Mouse (Mus musculus): ENCODE data around the gene Nop16. TPM values are rescaled to one million over a fixed set of nuclear protein-coding genes. Genes with fewer than 3 reads are reported as not detected.

Gene Nop16
- total and polyA plus RNA-seq, 2 experiments from 2014 or later: 37.5 to 58.0 TPM

GRCm38 (mm10) chr13:54570736-54571135 lies 19.2 kb downstream of the Nop16 start:
- H3K4me1 ChIP-seq (ENCODE audit: insufficient read depth): peaks cover 6% of the 10 kb centered on the region; the same call in 1 of the 2 replicates
- no peak overlapping the region for H3K9ac ChIP-seq
- no peaks in the 10 kb centered on the region for H3K27me3 ChIP-seq (ENCODE audit: insufficient read depth, low read length)
- DNase-seq: no peak
- WGBS: 75% methylated on average over 4 of the region's 4 CpGs
- H3K4me2 ChIP-seq (ENCODE audit: low read depth): no peak overlapping the region
- H3K9me3 ChIP-seq (ENCODE audit: low read length): no peaks in the 10 kb centered on the region
- no peak overlapping the region for H3K27ac ChIP-seq (ENCODE audit: low read depth, low read length)
- ATAC-seq: no peak
- no peak overlapping the region for H3K4me3 ChIP-seq (ENCODE audit: low read depth, low read length)
- TF ChIP-seq CTCF (IDR thresholded peaks at IDR 0.05; ENCODE audit: low read depth): no peak
- H3K36me3 ChIP-seq (ENCODE audit: insufficient read depth): no peaks in the 10 kb centered on the region

DNA sequence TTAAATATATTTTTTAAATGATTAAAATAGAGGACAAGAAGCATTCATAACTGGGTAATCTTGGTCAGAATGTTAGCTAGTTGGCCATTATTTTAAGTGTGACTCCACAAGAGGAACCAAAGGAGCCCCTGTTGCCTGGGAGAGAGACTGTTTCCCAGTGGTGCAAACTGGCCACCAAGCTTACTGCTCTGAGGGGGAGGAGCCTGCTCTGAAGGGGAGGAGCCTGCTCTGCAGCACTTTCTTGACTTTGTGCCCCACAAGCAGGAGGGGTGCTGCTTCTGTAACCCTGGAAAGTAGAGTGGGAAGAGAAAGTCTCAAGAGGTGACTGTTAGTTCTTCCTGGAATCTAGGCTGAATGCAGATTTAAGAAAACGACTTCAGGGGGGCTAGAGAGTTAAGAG lies 20.6 kb downstream of the Nop16 start:
- ATAC-seq: no peak
- no peak overlapping the region for H3K9ac ChIP-seq
- no peak overlapping the region for H3K27ac ChIP-seq (ENCODE audit: low read depth, low read length)
- no peaks in the 10 kb centered on the region for H3K9me3 ChIP-seq (ENCODE audit: low read length)
- 41% methylated on average over 1 of the region's 1 CpGs for WGBS
- peaks cover 2% of the 10 kb centered on the region for H3K4me1 ChIP-seq (ENCODE audit: insufficient read depth)
- no peaks in the 10 kb centered on the region for H3K36me3 ChIP-seq (ENCODE audit: insufficient read depth)
- H3K4me2 ChIP-seq (ENCODE audit: low read depth): no peak overlapping the region
- no peak for DNase-seq
- H3K4me3 ChIP-seq (ENCODE audit: low read depth, low read length): no peak overlapping the region
- no peak for TF ChIP-seq CTCF (IDR thresholded peaks at IDR 0.05; ENCODE audit: low read depth)
- no peaks in the 10 kb centered on the region for H3K27me3 ChIP-seq (ENCODE audit: insufficient read depth, low read length)

DNA sequence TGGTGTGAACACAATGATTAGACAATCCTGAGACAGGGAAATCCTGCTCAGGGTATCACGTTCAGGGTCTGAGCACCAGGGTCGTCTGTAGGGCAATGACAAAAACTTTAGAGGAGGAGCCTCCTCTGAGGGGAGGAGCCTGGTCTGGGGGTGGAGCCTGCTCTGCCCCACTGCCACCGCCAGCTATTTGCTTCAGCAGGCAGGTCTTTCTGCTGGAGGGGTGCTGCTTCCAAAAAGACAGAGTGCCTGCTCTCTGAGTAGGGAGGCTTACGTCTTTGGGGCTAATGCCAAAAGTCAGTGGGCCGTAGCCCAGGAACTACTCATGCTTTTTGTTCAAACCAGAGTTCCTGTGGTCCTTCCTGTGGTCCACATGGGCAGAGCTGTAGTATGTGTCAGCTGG lies 21.5 kb downstream of the Nop16 start:
- no peak overlapping the region for H3K4me3 ChIP-seq (ENCODE audit: low read depth, low read length)
- no peak for DNase-seq
- no peak overlapping the region for H3K4me2 ChIP-seq (ENCODE audit: low read depth)
- TF ChIP-seq CTCF (IDR thresholded peaks at IDR 0.05; ENCODE audit: low read depth): no peak
- no peak overlapping the region for H3K27ac ChIP-seq (ENCODE audit: low read depth, low read length)
- ATAC-seq: no peak
- H3K9me3 ChIP-seq (ENCODE audit: low read length): no peaks in the 10 kb centered on the region
- H3K27me3 ChIP-seq (ENCODE audit: insufficient read depth, low read length): no peaks in the 10 kb centered on the region
- H3K36me3 ChIP-seq (ENCODE audit: insufficient read depth): no peaks in the 10 kb centered on the region
- H3K9ac ChIP-seq: no peak overlapping the region
- H3K4me1 ChIP-seq (ENCODE audit: insufficient read depth): peaks cover 8% of the 10 kb centered on the region
- WGBS: 44% methylated on average over 5 of the region's 5 CpGs

DNA sequence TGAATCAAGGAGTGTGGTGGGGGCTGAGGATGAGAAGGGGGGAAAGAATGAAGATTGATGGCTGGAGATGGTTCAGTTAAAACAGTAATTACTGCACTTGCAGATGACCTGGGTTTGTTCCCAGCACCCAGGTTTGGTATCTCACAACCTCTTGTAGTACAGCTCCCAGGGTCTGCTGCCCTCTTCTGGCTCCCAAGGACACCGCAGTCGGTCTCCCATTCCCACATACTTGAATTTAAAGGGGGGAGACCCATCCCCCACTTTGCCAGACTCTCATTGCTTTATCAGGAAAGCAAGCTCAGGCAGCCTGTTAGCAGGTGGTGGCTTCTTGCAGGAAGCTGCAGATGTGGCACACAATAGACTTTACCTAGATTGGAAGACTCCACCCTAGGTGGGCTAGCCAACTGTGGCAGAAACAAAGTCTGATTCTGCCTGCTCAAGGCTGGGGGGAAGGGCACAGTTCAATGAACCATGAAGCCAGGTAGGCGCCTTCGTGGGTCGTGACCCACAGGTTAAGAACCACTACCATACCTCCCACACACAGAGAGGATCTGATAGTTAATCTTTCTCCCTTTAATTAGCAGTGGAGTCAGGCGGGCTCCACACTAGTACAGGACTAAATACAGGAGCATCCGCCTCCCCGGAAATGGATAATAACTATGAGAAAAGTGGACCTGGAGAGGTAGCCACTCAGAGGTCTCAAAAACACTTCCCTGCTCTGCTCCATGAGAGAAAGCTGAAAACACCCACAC lies 24.1 kb downstream of the Nop16 start:
- peak overlapping the region; percentile 67 for H3K27ac ChIP-seq (ENCODE audit: low read depth, low read length)
- H3K4me2 ChIP-seq (ENCODE audit: low read depth): peak overlapping the region; percentile 89
- DNase-seq (no peak), ATAC-seq (peak; percentile 59)
- no peaks in the 10 kb centered on the region for H3K27me3 ChIP-seq (ENCODE audit: insufficient read depth, low read length)
- 0 out of 2 replicates have a peak overlapping the region, but pooled peaks have one; percentile 96 for H3K9ac ChIP-seq
- peaks cover 13% of the 10 kb centered on the region for H3K36me3 ChIP-seq (ENCODE audit: insufficient read depth)
- peak overlapping the region; percentile 92 for H3K4me3 ChIP-seq (ENCODE audit: low read depth, low read length)
- peak; percentile 56 for TF ChIP-seq CTCF (IDR thresholded peaks at IDR 0.05; ENCODE audit: low read depth)
- no peaks in the 10 kb centered on the region for H3K9me3 ChIP-seq (ENCODE audit: low read length)
- 39% methylated on average over 8 of the region's 8 CpGs for WGBS
- peaks cover 8% of the 10 kb centered on the region for H3K4me1 ChIP-seq (ENCODE audit: insufficient read depth)

- ATAC-seq: peak; percentile 99
- whole genome bisulfite sequencing: 3% methylated on average over 27 of the region's 27 CpGs
These were observed 24.7 kb downstream of the Nop16 start, which contains the start of gene 4833439L19Rik for GRCm38 (mm10) chr13:54565201-54565581. 4833439L19Rik (minus strand) TSS chr13:54565435.

GRCm38 (mm10) chr13:54564232-54565200 lies 25.4 kb downstream of the Nop16 start:
- Histone ChIP-seq H3K4me2 (ENCODE audit: low read depth) (peak overlapping the region; percentile 89), H3K27me3 (ENCODE audit: insufficient read depth, low read length) (no peaks in the 10 kb centered on the region), H3K4me3 (ENCODE audit: low read depth, low read length) (peak overlapping the region; percentile 92), H3K36me3 (ENCODE audit: insufficient read depth) (peaks cover 24% of the 10 kb centered on the region), H3K9ac (peak overlapping the region; percentile 96), H3K27ac (ENCODE audit: low read depth, low read length) (peak overlapping the region; percentile 83), H3K4me1 (ENCODE audit: insufficient read depth) (peaks cover 8% of the 10 kb centered on the region), H3K9me3 (ENCODE audit: low read length) (no peaks in the 10 kb centered on the region)
- no peak for TF ChIP-seq CTCF (IDR thresholded peaks at IDR 0.05; ENCODE audit: low read depth)
- no peak for DNase-seq
- WGBS: 10% methylated on average over 45 of the region's 45 CpGs
- peak; percentile 70 for ATAC-seq

More at GRCm38 (mm10) chr13:54565201-54565581, 24.7 kb downstream of the Nop16 start, which contains the start of gene 4833439L19Rik:
- peaks cover 8% of the 10 kb centered on the region for H3K4me1 ChIP-seq (ENCODE audit: insufficient read depth)
- peak; percentile 97 for DNase-seq
- H3K27me3 ChIP-seq (ENCODE audit: insufficient read depth, low read length): no peaks in the 10 kb centered on the region
- peak within 1 kb of the TSS; percentile 96 for H3K9ac ChIP-seq
- no peaks in the 10 kb centered on the region for H3K9me3 ChIP-seq (ENCODE audit: low read length)
- no peak for TF ChIP-seq CTCF (IDR thresholded peaks at IDR 0.05; ENCODE audit: low read depth)
- peaks cover 17% of the 10 kb centered on the region for H3K36me3 ChIP-seq (ENCODE audit: insufficient read depth)
- H3K27ac ChIP-seq (ENCODE audit: low read depth, low read length): peak within 1 kb of the TSS; percentile 83
- peak within 1 kb of the TSS; percentile 92 for H3K4me3 ChIP-seq (ENCODE audit: low read depth, low read length)
- peak within 1 kb of the TSS; percentile 89 for H3K4me2 ChIP-seq (ENCODE audit: low read depth)

Data from forebrain, postnatal 0 days (tissue).